Mouse (Mus musculus): ENCODE results near the gene Mrgprd. TPM values are rescaled to one million over a fixed set of nuclear protein-coding genes. Genes with fewer than 3 reads are reported as not detected.

Mrgprd gene
- polyA plus RNA-seq, 1 experiment from 2014 or later: not detected

DNA sequence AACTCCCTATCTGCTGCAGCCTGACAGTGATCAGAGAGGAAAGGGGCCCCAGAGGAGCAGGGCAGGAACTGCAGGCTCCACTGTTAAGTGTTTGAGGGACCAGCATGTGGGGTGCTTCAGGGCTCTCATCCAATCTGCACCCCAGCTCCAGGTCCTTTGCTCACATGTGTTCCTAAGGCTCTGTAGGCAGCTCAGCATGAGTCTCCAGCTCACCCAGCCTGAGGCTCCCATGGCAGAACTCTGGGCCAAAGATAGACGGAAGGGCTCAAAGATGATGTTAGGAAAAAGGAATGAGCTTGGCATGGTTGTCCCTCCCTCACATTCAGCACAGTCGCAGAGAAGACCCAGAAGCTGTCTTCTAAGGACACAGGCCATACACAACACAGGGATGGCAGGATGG is 16.0 kb downstream of the Mrgprd start:
- no peaks in the 10 kb centered on the region for H3K27me3 ChIP-seq (ENCODE audit: control insufficient read depth, insufficient read depth, low read length)
- no peak overlapping the region for H3K9ac ChIP-seq (replicated peaks; ENCODE audit: low read depth, low read length)
- H3K4me2 ChIP-seq (replicated peaks; ENCODE audit: low read depth, low read length): no peak overlapping the region
- no peaks in the 10 kb centered on the region for H3K36me3 ChIP-seq (ENCODE audit: control insufficient read depth, insufficient read depth, low read length)
- 79% methylated on average over 2 of the region's 2 CpGs for WGBS
- no peak overlapping the region for H3K27ac ChIP-seq (ENCODE audit: low read length)
- no peak overlapping the region for H3K4me3 ChIP-seq (ENCODE audit: low read depth, low read length)
- no peaks in the 10 kb centered on the region for H3K9me3 ChIP-seq (ENCODE audit: control insufficient read depth, low read depth, low read length)
- peaks cover 7% of the 10 kb centered on the region; the same call in 1 of the 2 replicates for H3K4me1 ChIP-seq (ENCODE audit: control insufficient read depth, insufficient read depth, low read length)
- no peak for ATAC-seq (ENCODE audit: insufficient number of reproducible peaks, insufficient read depth, low FRiP score, low read depth)

DNA sequence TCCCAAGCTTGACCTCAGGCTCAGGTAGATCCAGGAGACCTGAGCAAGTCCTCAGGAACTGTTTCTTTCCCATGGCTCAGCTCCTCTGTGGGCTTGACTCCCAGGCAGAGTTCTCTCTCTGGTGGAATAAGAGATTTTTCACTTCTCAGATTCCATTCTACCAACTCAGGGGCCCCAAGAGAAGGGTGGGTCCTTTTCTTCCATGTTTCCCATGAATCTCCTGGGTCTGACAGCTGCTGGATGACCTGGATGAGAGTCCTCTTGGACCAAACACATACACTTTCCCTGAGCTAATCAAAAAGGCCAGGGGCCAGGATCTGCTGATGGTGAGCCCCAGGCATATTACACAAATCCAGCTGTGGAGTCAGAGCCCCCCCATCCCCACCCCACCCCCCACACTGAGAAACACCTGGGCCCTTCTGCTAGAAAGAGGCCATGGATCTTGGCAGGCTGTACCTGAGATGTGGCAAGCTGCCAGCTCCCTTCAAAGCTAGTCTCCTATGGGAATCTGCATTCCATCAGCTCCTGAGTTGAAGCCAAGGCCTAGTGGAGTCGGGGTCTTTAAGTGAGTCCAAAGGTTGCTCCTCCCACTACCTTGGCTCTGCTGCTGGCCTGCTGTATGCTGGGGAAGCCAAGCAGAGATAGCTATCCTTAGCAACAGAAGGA is 17.9 kb downstream of the Mrgprd start:
- Histone ChIP-seq H3K27ac (ENCODE audit: low read length) (peak overlapping the region; percentile 33; the same call in 1 of the 2 replicates), H3K9me3 (ENCODE audit: control insufficient read depth, low read depth, low read length) (no peaks in the 10 kb centered on the region), H3K4me3 (ENCODE audit: low read depth, low read length) (no peak overlapping the region), H3K4me2 (replicated peaks; ENCODE audit: low read depth, low read length) (no peak overlapping the region), H3K27me3 (ENCODE audit: control insufficient read depth, insufficient read depth, low read length) (no peaks in the 10 kb centered on the region), H3K4me1 (ENCODE audit: control insufficient read depth, insufficient read depth, low read length) (peaks cover 7% of the 10 kb centered on the region; the same call in 1 of the 2 replicates), H3K9ac (replicated peaks; ENCODE audit: low read depth, low read length) (no peak overlapping the region), H3K36me3 (ENCODE audit: control insufficient read depth, insufficient read depth, low read length) (no peaks in the 10 kb centered on the region)
- peak; percentile 60; the same call in 1 of the 2 replicates for ATAC-seq (ENCODE audit: insufficient number of reproducible peaks, insufficient read depth, low FRiP score, low read depth)
- WGBS: 15% methylated on average over 1 of the region's 1 CpGs

DNA sequence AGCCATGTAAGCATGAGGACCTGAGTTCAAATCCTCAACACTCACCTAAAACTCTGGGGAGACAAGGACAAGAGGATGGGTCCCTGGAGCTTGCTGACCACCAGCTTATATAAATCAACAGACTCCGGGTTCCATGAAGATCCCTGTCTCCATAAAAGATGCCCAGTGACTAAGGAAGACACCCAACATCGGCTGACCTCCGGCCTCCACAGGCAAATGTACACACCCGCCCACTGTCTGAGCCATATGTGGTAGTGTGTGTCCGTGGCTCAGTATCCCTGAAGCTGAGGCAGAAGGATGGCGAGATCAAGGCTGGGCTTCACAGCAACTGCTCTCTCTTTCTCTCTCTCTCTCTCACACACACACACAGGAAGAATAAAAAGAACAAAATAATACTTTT is 19.3 kb downstream of the Mrgprd start:
- Histone ChIP-seq H3K27ac (ENCODE audit: low read length) (no peak overlapping the region), H3K9ac (replicated peaks; ENCODE audit: low read depth, low read length) (no peak overlapping the region), H3K4me1 (ENCODE audit: control insufficient read depth, insufficient read depth, low read length) (peaks cover 7% of the 10 kb centered on the region; the same call in 1 of the 2 replicates), H3K9me3 (ENCODE audit: control insufficient read depth, low read depth, low read length) (no peaks in the 10 kb centered on the region), H3K4me3 (ENCODE audit: low read depth, low read length) (no peak overlapping the region), H3K36me3 (ENCODE audit: control insufficient read depth, insufficient read depth, low read length) (no peaks in the 10 kb centered on the region), H3K27me3 (ENCODE audit: control insufficient read depth, insufficient read depth, low read length) (no peaks in the 10 kb centered on the region), H3K4me2 (replicated peaks; ENCODE audit: low read depth, low read length) (no peak overlapping the region)
- ATAC-seq (ENCODE audit: insufficient number of reproducible peaks, insufficient read depth, low FRiP score, low read depth): no peak
- WGBS: 83% methylated on average over 6 of the region's 6 CpGs

DNA sequence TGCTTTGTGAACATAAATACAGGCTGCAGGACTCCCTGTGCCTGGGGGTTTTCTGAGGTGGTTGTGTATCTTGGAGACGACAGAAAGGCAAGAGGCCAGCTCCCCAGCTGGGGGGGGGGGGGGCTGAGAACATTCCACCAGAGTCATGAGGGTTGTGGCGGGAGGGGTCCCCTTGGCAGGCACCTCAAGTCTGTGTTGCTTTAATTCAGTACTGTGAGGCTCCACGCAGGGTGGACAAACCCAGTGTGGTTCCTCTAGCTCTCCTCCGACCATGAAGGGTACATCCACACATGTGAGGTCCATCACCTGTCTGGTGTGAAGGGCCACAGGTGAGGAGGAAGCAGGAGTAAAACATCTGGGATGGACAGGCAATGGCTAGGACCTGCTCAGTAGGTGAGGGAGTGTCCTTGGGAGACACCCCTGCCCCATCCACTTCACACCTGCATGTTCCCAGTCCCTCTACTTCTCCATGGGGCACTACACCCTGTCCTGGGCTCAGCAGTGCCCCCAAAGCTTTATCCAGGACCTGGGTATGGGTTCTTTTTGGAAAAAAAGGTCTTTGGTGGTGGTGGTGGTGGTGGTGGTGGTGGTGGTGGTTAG is 19.9 kb downstream of the Mrgprd start:
- no peak for ATAC-seq (ENCODE audit: insufficient number of reproducible peaks, insufficient read depth, low FRiP score, low read depth)
- WGBS: 29% methylated on average over 4 of the region's 4 CpGs

DNA sequence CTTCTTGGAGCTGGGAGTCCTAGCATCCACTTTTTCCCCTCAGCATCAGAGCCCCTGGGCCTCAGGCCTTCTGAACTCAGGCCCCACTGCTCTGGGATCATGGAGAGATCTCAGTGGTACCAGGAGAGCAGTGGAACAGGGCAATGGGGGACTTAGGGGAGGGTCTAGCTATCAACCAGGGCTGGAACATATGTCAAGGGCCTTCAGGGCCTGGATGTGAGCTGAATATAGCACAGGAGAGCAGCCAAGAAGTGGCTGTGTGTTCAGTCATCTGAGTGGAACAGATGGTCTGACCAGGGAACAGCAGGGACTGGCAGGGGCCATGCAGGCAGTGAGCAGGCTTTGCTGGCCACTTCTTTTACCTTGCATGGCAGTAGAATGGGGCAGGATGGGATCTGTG is 20.6 kb downstream of the Mrgprd start:
- Histone ChIP-seq H3K4me3 (ENCODE audit: low read depth, low read length) (no peak overlapping the region), H3K4me2 (replicated peaks; ENCODE audit: low read depth, low read length) (no peak overlapping the region), H3K4me1 (ENCODE audit: control insufficient read depth, insufficient read depth, low read length) (peaks cover 2% of the 10 kb centered on the region; the same call in 1 of the 2 replicates), H3K36me3 (ENCODE audit: control insufficient read depth, insufficient read depth, low read length) (no peaks in the 10 kb centered on the region), H3K9me3 (ENCODE audit: control insufficient read depth, low read depth, low read length) (no peaks in the 10 kb centered on the region), H3K27ac (ENCODE audit: low read length) (no peak overlapping the region), H3K9ac (replicated peaks; ENCODE audit: low read depth, low read length) (no peak overlapping the region), H3K27me3 (ENCODE audit: control insufficient read depth, insufficient read depth, low read length) (no peaks in the 10 kb centered on the region)
- ATAC-seq (ENCODE audit: insufficient number of reproducible peaks, insufficient read depth, low FRiP score, low read depth): no peak

More for the DNA sequence above, 19.9 kb downstream of the Mrgprd start:
- H3K27me3 ChIP-seq (ENCODE audit: control insufficient read depth, insufficient read depth, low read length): no peaks in the 10 kb centered on the region
- no peaks in the 10 kb centered on the region for H3K9me3 ChIP-seq (ENCODE audit: control insufficient read depth, low read depth, low read length)
- H3K9ac ChIP-seq (replicated peaks; ENCODE audit: low read depth, low read length): no peak overlapping the region
- peaks cover 6% of the 10 kb centered on the region; the same call in 1 of the 2 replicates for H3K4me1 ChIP-seq (ENCODE audit: control insufficient read depth, insufficient read depth, low read length)
- H3K36me3 ChIP-seq (ENCODE audit: control insufficient read depth, insufficient read depth, low read length): no peaks in the 10 kb centered on the region
- H3K4me2 ChIP-seq (replicated peaks; ENCODE audit: low read depth, low read length): no peak overlapping the region
- no peak overlapping the region for H3K4me3 ChIP-seq (ENCODE audit: low read depth, low read length)
- no peak overlapping the region for H3K27ac ChIP-seq (ENCODE audit: low read length)

DNA sequence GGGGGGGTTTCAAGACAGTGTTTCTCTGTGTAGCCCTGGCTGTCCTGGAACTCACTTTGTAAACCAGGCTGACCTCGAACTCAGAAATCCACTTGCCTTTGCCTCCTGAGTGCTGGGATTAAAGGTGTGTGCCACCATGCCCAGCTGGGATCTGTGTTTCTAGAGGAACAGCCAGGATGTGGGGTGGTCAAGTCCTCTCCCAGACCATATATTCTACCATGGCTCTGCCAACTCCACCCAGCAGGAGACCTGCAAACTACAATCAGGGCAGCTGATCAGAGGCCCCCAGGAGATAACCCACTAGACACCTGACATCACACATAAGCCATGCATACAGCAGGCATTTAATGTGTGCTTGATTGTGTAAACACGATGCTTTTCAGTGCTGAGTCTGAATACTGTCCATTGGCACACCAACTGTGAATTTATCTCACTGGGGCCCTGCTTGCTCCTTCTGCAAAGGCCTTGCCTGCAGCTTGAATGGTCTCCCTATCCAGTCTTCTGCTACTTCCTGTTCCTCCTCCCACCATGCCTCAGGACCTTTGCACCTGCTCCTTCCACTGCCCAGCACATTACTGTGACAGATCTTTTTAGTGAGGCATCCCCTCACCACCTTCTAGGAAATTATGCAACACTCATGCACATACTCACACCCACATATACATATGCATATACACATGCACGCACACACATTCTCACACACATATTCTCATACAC is 21.1 kb downstream of the Mrgprd start:
- Histone ChIP-seq H3K27ac (ENCODE audit: low read length) (no peak overlapping the region), H3K4me2 (replicated peaks; ENCODE audit: low read depth, low read length) (no peak overlapping the region), H3K4me1 (ENCODE audit: control insufficient read depth, insufficient read depth, low read length) (peaks cover 2% of the 10 kb centered on the region; the same call in 1 of the 2 replicates), H3K36me3 (ENCODE audit: control insufficient read depth, insufficient read depth, low read length) (no peaks in the 10 kb centered on the region), H3K27me3 (ENCODE audit: control insufficient read depth, insufficient read depth, low read length) (no peaks in the 10 kb centered on the region), H3K9ac (replicated peaks; ENCODE audit: low read depth, low read length) (no peak overlapping the region), H3K9me3 (ENCODE audit: control insufficient read depth, low read depth, low read length) (no peaks in the 10 kb centered on the region), H3K4me3 (ENCODE audit: low read depth, low read length) (no peak overlapping the region)
- WGBS: 88% methylated on average over 3 of the region's 3 CpGs
- no peak for ATAC-seq (ENCODE audit: insufficient number of reproducible peaks, insufficient read depth, low FRiP score, low read depth)

DNA sequence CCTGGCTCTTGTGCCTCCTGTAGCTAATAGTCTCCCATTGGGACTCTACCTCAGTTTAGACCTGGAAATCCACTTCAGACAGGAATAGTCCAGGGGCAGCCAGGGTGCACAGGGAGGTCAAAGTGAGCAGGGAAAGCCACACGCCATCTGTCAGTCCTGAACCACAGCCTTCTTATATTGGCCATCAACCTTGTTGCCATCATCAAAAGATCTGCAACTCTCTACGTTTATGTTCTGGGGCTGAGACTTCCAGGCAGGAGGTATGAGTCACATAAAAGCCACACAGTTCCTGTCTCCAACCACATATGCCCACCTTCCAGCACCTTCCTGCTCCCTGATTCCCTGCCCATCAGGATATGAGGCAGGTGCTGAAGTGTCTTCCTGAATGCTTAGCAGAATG is 23.3 kb downstream of the Mrgprd start:
- Histone ChIP-seq H3K36me3 (ENCODE audit: control insufficient read depth, insufficient read depth, low read length) (no peaks in the 10 kb centered on the region), H3K4me3 (ENCODE audit: low read depth, low read length) (no peak overlapping the region), H3K9me3 (ENCODE audit: control insufficient read depth, low read depth, low read length) (no peaks in the 10 kb centered on the region), H3K27me3 (ENCODE audit: control insufficient read depth, insufficient read depth, low read length) (no peaks in the 10 kb centered on the region), H3K27ac (ENCODE audit: low read length) (no peak overlapping the region), H3K4me1 (ENCODE audit: control insufficient read depth, insufficient read depth, low read length) (peaks cover 2% of the 10 kb centered on the region; the same call in 1 of the 2 replicates), H3K9ac (replicated peaks; ENCODE audit: low read depth, low read length) (no peak overlapping the region), H3K4me2 (replicated peaks; ENCODE audit: low read depth, low read length) (no peak overlapping the region)
- no peak for ATAC-seq (ENCODE audit: insufficient number of reproducible peaks, insufficient read depth, low FRiP score, low read depth)
- 86% methylated on average over 2 of the region's 2 CpGs for WGBS

DNA sequence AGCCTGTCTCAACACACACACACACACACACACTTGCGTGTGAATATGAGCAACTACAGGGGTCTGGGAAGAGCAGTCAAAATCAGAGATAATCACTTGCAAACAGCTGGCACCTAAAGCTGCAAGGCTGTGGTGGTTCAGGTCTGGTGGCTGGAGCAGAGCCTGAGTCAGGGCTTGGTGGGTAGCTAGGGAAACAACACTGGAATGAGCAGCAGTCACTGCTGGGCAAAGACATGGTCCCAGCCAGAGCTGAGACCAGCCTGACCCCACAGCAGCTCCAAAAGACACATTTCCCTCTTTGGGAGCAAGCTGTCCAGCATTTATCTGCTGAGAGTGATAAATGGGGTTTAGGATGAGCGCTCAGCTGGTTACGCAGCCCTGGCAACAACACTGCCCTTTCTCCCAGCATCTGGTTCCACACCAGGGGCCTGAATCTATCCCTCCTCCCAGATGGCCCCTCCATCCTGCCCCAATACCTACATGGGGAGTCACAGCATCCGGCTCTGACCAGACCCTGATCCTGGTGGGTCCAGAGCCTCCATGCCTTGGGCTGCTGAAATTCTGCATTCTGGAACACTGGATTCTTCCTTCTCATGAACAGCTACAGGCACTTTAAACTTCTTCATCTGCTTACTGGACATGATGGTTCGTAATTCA is 25.7 kb downstream of the Mrgprd start:
- H3K36me3 ChIP-seq (ENCODE audit: control insufficient read depth, insufficient read depth, low read length): no peaks in the 10 kb centered on the region
- no peaks in the 10 kb centered on the region for H3K27me3 ChIP-seq (ENCODE audit: control insufficient read depth, insufficient read depth, low read length)
- H3K9ac ChIP-seq (replicated peaks; ENCODE audit: low read depth, low read length): no peak overlapping the region
- no peak for ATAC-seq (ENCODE audit: insufficient number of reproducible peaks, insufficient read depth, low FRiP score, low read depth)
- no peaks in the 10 kb centered on the region for H3K4me1 ChIP-seq (ENCODE audit: control insufficient read depth, insufficient read depth, low read length)
- WGBS: 86% methylated on average over 5 of the region's 5 CpGs
- no peaks in the 10 kb centered on the region for H3K9me3 ChIP-seq (ENCODE audit: control insufficient read depth, low read depth, low read length)
- no peak overlapping the region for H3K4me2 ChIP-seq (replicated peaks; ENCODE audit: low read depth, low read length)
- no peak overlapping the region for H3K27ac ChIP-seq (ENCODE audit: low read length)
- H3K4me3 ChIP-seq (ENCODE audit: low read depth, low read length): no peak overlapping the region
